Mouse (Mus musculus): ENCODE measurements around the gene Eef2.

DNA sequence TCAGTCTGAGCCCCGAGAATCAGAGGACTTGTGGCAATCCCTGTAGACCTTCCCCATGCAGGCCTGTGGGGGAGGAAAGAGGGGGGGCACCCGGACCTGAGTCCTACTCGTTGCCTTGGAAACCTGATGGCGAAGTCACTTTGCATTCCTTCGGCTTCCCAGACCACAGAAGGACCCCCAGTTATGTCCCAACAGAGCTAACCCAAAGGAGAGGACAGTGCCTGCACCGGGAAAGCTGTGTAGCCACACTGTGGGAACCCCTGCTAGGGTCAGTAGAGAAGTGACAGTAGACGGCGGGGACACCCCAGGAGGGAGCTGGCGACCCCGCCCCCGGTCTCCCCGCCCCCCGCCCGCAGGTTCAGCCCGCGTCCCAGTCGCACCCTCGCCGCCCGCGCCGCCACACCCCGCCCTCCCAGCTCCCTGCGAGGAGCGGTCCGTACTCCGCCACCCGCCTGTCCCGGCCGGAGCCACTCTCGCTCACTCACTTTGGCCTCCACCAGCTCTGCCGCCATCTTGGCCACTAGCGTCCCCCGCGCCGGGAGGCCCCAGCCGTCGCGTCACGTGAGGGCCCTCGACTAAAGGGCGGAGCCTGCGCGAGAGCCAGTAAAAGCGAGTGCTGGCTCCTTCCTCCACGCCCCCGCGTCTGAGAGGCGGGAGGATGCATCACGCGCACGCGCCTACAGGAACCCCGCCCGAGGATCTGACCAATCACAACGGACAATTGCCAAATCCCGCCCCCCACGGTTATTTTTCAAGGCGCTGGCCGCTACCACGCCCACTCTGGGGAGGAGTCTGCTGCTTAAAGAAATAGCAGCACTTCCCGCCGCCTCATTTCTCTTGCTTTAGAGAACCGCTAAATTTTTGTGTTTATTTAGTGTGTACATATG, 9.0 kb upstream of the Eef2 start, which contains the start of gene Pias4:
- TF ChIP-seq CTCF (IDR thresholded peaks at IDR 0.05; ENCODE audit: low read depth) (no peak), EP300 (IDR thresholded peaks at IDR 0.05; ENCODE audit: low read depth) (no peak)
